Mouse (Mus musculus): ENCODE results near the gene Sapcd1. TPM values are rescaled to one million over a fixed set of nuclear protein-coding genes. Genes with fewer than 3 reads are reported as not detected.
A peak's percentile ranks its signal among the peaks of the same experiment; 100 is the strongest.

The Sapcd1 gene
- total RNA-seq (2015; ENCODE audit: low replicate concordance): 1.7 and 10.8 TPM in 2 replicates
- 1.4 TPM in 1 of 2 replicates, not detected in the other for total RNA-seq (2017; ENCODE audit: low replicate concordance)

DNA sequence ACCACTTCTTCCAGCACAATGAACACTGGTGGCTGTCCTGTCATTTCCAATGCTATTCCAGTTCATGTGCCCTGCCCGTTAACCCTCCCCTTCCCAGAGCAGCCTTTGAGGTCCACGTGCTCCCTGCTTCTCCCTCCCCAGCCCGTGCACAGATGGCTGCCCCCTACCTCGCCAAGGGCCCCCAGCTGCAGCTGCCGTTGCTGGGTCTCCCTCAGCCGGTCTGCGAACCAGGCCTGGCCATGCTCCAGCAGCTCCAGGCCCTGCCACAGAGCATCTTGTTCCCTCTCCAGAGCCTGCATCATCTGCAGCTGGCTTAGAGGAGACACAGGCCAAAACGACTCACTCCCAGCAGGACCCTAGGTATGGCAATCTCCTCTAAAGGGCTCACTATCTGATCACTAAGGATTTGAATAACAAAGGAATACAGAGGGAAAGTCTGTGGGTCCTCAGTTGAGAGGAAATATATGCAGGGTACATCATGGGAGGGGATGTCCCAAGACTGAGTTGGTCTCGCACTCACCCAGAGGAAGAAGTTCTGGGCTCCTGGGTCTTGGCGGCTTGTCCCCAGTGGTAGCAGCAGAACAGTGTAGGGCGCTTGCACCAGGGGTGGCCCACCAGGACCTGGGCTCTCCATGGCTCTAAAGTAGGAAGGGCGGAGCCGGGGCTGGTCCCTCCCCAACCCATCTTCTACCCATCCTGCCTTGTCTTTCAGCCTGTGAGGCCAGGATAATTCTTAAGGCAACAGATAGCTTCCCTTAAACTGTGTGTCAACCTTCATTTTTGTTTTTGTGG, at the start of gene Sapcd1:
TSS of gene Sapcd1 (minus strand) at position 740 of the 792 bp plus-strand sequence.
- ATAC-seq (replicated peaks; ENCODE audit: low FRiP score, poor library complexity, severe bottlenecking): no peak

DNA sequence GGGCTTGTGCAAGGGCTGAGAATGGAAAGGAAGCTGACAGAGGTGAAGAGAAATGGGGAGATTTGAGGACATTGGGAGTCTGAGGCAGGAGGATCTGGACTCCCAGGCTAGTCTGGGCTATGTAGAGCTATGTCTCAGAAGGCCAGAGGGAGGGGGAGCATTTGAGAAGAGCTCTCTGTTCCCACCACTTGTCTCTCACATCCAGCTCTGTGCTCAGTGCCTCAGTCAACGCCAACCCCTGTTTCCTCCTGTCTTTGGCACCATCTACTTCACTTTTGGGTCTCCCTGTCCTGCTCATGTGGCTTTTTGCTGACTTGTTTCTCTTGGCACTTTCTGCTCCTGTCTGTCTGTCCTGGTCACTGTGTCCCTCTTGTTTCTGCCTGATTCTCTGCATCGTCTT, 49.5 kb upstream of the Sapcd1 start:
- ATAC-seq (replicated peaks; ENCODE audit: low FRiP score, poor library complexity, severe bottlenecking): no peak

DNA sequence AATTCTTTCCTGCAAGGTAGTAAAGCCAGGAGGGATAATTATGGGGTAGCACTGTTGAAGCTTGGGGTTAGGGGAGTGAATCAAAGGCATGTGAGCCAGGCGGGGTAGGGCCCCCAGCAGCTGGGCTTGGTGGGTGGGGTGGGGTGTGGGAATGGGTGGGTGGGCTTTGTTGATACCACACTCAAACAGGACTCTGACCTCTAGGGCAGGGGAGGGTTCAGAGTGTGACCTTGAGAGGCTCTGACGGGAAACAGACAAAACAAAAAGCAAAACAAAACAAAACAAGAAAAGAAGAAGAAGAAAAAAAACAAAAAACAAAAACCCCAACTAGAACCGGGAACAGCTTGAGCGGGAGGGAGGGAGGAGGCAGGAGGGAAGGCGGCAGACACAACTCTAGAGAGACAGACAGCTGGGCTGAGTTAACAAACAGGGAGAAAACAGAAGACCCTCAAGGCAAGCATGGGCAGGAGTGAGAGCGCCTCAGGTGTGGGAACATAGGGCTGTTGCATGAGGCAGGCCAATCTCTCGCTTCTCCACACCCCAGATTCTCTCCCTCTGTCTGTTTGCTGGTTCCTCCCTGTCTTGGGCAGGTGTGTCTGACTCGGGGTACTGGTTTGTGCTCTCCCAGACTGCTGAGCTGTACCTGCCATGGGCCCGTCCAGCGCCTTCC, 48.8 kb upstream of the Sapcd1 start, which contains the start of gene Ly6g6e:
TSS of gene Ly6g6e (plus strand) at position 396 of the 670 bp plus-strand sequence.
- ATAC-seq (replicated peaks; ENCODE audit: low FRiP score, poor library complexity, severe bottlenecking): no peak

DNA sequence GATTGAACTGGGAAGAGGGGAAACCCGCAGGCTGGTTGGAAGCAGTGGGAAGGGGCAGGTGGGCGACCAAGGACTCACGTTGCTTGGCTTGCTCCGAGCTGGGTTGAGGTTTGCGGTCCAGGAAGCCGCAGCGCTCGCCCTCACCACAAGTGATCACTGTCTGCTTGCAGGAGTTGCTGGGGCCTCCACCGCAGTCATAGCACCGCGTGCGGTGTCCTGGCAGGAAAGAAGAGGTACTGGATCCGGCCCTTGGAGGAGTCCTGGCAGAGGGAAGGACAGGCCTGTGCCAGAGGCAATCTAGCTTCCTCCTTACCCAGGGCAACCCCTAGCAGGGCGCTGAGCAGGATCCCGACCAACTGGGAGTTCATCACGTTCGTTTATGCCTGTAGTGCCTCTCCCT, 46.3 kb upstream of the Sapcd1 start:
- ATAC-seq (replicated peaks; ENCODE audit: low FRiP score, poor library complexity, severe bottlenecking): no peak

DNA sequence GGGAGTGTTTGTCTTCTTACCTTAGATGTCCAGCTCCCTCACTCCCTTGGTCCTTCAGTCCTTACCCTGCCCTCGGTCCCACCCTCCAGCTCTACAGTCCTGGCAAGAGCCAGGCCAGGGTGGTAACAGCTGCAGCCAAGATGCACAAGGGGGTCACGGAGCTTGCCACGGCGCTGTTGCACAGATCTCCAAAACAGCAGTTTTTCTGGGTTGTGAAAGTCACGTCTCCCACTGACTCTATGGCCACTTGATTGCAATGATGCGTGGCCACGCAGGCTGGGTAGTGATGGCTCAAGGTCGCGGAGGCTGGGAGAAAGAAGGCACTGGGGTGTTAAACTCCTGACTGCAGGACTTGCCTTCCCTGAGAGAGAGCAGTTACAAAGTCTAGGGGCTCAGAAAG, 43.6 kb upstream of the Sapcd1 start:
- no peak for ATAC-seq (replicated peaks; ENCODE audit: low FRiP score, poor library complexity, severe bottlenecking)

DNA sequence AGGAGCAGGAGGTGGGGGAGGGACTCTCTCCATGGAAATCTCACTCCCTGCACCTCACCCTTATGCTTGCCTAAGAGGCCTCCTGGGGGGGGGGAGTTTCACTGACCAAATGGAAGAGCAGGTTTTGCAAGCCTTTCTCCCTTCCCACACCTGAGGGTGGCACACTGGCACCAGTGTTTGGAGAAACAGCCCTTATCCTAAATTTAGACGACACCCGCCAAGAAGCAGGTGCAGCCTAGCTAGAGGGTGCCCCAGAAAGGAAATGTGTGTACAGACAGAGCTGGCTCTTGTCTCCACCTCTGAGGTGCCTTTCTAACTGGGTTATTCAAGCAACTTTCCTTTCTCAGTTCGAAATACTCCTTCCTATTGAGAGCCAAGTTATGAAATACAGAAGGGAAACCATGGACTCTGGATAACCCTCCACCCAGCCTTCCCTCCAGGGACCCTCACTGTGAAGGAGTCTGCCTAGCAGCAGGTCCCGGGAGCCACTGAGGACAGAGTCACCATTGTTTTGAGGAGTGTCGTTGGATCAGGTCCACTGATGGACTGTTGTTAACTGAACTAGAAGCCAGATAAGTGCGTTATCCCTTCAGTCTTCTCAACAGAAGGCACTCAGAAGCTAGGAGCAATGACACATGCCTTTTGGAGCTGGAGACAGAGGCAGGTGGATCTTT, 42.9 kb upstream of the Sapcd1 start:
- ATAC-seq (replicated peaks; ENCODE audit: low FRiP score, poor library complexity, severe bottlenecking): no peak

DNA sequence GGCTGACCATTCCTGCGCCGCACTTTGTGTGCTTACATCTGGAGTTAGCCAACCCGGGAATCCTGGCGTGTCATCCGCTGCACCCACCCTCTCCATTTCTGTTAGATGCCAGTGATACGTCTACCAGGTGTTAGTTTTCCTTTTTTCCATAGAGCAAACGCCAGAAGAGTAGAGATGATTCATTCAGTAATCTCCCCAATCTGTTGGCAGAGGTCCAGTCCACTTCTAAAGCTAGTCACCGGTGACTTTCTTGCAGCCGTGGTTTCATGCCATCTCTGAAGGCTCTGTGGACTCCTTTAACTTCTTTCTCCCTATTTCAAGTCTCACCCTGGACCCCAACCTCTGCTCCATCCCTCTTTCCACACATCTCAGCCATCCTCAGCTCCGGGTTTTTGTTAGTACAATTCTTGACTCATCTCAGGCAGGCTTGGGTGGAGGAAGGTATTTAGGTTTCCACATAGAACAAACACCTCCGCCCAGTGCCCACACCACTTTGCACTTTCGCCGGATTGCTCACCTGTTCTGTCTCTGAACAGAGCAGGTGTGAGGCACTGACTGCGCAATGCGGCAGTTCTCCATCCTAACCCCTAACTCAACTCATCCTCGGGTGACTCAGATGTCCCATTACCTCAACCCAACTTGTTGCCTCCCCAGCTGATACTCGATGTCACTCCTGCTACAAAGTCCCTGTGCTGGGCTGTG, 40.5 kb upstream of the Sapcd1 start:
- ATAC-seq (replicated peaks; ENCODE audit: low FRiP score, poor library complexity, severe bottlenecking): no peak

DNA sequence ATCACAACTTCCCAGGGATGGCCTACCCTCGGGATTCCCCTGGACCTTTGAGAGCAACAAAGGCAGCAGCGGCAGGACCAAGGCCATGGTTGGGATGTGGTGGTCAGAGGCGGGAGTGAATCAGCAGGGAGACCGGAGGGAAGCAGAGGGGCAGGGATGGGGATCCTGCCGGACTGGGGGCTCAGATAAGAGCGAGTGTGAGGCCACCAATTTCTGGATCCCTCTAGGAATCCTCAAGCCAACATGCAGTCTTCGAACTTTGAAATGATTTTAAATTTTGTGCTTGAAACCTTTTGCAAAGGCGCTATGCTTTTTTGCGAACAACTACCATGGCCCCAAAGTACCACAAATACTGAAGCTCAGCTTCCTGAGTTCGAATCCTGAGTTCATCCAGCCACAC, 38.3 kb upstream of the Sapcd1 start, which contains the start of gene Mpig6b:
TSS of gene Mpig6b (minus strand) at position 101 of the 400 bp plus-strand sequence.
- ATAC-seq (replicated peaks; ENCODE audit: low FRiP score, poor library complexity, severe bottlenecking): no peak

DNA sequence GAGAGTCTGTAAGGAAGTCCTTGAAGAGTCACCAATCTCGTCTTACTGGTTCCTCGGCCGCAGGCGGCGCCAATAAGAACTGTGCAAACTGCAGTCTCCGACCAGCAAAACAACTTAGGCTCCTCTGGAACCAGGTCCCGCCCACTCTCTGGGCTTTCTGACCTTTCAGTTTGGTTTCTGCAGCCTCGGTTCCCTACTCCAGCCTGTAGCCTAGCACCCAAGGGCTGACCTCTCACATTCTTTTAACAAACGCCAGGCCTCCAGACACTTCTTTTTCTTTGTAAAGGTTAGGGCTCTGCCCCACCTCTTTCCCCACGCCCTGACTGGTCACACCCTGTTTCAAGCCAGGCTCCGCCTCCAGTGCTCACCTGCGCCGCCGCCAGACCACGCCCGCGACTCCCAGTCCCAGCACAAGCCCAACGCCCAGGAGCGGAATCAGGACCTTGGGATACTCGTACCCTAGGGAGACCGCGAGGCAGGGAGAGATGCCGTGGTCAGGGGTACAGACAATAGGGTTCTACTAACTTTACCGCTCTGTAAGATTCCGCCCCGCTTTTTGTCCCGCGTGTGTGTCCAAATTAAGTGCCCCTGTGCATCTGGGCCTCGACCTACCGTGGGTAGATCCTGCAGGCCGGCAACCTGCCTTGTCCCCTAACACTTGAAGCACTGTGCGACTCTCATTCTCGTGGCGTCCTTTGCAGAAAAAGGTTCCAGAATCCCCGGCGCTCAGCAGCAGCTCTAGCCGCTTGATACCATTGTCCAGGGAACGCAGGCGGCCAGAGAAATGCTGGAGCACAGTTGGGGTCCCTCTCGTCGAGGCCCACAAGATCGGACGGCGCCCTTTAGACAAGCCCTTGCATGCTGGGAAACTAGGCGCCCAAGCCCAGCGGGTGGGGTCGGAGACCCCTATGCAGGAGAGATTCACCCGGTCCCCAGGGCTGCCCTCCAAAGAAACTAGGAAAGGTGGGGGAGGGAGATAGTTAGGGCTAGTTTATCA, 37.4 kb upstream of the Sapcd1 start, which contains the start of gene Ly6g6c:
TSS of gene Ly6g6c (plus strand) at position 438 of the 997 bp plus-strand sequence.
- peak; percentile 74 for ATAC-seq (replicated peaks; ENCODE audit: low FRiP score, poor library complexity, severe bottlenecking)

DNA sequence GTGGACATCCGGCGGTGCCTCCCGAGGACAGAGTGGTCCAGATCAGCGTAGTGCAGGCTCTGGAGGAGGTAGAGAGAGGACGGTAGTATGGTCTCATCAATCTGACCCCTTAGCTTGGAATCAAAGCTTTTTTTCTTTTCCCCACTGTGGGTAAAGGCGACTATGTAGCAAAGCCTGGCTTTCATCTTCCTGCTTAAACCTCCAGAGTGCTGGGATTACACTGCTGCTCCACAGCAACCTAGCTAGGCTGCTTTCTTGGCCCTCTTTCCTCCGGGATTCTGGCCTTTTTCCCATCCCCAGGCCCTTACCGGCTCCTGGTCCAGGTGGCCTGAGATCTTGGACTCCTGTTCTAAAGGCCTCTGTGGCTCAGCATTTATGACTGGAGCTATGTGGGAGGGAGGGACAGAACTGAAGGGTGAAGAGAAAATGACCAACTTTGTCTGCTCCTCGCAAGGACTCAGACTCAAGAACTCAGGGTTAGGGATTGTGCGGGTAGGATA, 36.6 kb upstream of the Sapcd1 start:
- no peak for ATAC-seq (replicated peaks; ENCODE audit: low FRiP score, poor library complexity, severe bottlenecking)

DNA sequence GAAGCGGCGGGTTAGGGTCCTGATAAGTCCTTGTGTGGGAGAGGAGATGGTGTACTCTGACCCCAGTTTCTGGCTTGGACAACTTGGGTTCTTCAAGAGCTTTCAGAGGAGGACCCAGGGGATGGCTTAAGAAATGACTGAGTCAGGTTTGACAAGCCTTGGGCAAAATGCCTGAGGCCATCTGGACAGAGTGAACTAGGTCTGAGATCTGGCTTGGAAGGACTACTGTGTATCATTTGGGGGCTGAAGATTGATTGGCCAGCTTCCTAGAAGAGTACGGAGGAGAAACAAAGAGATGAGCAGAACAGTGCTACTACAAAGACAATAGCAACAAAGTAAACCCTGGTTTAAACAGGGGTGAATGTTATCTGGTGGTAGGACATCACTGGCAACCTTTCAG, 35.6 kb upstream of the Sapcd1 start:
- no peak for ATAC-seq (replicated peaks; ENCODE audit: low FRiP score, poor library complexity, severe bottlenecking)

DNA sequence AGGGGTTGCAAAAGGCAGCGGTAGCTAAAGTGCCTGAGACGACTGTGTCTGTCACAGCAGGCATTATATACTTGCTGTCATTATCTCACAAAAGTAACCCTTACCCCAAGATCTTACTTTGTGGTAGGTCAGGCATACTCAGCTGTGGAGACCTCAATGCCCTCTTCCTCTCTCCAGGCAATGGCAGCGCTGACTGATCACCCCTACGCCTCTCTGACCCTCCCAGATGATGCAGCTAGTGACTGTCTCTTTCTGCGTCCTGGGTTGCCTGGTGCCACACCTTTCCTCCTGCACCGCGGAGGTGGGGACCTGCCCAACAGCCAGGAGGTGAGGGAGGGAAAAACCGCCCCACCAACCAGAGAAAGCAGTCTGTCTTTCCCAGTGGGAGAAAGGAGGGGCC, 33.5 kb upstream of the Sapcd1 start:
- no peak for ATAC-seq (replicated peaks; ENCODE audit: low FRiP score, poor library complexity, severe bottlenecking)

DNA sequence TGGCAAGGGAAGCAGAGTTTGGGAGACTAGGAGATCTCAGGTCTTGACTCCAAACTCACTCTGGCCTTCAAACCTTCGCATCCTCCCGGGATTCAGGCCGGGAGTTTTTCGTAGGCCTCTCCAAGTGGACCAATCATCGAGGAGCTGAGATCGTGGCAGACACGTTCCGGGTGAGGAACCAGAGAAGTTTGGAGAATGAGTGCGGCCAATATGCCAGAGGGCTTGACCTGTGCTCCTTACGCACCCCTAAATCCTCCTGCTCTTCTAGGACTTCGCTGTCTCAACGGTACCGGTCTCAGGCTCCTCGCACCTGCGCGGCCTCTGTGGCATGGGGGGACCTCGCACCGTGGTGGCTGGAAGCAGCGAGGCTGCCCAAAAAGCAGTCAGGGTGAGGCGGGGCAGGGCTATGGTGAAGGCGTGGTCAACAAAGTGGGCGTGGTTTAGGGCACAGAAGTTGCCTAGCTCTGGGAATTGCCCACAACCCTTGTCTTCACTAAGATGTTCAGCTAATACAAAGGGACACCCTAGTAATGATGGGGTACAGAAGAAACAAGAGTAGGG, 33.0 kb upstream of the Sapcd1 start:
- 0 out of 2 replicates have a peak, but pooled peaks have one; percentile 12 for ATAC-seq (replicated peaks; ENCODE audit: low FRiP score, poor library complexity, severe bottlenecking)

DNA sequence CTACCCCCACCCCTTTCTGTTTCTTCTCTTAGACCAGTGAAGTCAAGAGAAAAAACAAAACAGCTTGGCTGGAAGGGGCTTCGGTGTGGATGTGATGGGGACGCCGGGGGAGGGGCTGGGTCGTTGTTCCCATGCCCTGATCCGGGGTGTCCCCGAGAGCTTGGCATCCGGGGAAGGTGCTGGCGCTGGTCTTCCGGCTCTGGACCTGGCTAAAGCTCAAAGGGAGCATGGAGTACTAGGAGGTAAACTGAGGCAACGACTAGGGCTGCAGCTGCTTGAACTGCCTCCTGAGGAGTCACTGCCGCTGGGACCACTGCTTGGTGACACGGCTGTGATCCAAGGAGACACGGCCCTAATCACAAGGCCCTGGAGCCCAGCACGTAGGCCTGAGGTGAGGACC, 32.3 kb upstream of the Sapcd1 start:
- no peak for ATAC-seq (replicated peaks; ENCODE audit: low FRiP score, poor library complexity, severe bottlenecking)

DNA sequence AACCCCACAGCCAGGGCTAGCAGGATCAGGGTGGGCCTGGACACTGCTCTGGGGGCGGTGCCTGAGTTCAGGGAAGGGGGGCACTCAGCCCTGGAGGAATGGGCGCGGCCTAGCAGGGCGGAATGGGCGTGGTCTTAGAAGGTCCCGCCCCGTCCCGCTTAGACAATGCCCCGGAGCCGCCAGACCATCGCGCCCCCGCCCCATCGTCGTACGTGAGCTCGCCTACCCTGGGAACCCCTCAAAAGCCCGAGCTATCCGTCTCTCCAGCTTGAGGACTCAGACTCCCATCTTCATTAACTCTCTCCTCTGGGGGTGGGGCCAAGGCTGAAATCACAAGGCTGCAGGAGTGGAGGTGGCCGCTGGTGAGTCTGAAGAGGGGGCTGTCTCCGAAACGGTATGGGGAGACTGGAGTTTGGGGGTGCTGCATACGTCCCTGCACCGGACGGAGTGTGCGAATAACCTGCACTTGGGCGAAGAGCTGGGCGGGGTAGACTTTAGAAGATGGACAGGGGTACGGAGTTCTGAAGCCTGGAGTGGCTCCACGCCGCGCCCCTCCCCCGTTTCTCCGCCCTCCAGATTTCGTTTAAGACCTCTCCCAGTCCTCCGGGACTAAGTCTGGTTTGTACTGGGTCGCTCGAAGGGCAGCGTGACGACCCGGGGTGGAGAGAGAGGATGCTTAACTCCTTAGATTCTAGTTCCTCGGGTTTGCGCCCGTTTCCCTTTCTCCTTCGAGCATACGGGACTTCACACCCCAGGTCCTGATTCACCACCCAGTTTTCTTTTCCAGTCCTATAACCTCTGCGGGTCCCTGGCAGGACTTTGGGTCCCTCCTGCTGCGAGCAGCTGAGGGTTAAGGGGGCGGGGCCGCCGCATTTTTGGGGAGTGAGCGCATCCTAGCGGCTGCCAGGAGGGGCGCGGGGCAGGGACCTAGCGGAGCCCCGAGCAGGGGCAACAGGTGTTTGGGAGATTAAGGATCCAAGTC, 31.4 kb upstream of the Sapcd1 start, which contains the start of gene Ddah2:
TSS of gene Ddah2 (plus strand) at position 125 of the 982 bp plus-strand sequence.
- peak; percentile 85 for ATAC-seq (replicated peaks; ENCODE audit: low FRiP score, poor library complexity, severe bottlenecking)

DNA sequence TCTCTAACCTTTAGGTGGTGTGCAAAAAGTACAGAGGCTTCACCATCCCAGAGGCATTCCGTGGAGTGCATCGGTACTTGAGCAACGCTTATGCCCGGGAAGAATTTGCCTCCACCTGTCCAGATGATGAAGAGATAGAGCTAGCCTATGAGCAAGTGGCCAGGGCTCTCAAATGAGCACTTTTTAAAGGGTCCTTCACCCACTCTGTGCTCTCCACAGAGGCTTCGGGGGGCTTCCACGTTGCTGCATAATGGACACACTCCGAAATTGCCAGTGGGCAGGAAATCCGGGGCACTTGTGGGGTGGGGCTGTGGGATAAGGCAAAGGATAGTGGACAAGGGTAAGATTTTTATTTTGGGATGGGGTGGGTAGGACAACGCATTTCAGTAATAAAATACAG, 30.5 kb upstream of the Sapcd1 start:
- ATAC-seq (replicated peaks; ENCODE audit: low FRiP score, poor library complexity, severe bottlenecking): no peak

DNA sequence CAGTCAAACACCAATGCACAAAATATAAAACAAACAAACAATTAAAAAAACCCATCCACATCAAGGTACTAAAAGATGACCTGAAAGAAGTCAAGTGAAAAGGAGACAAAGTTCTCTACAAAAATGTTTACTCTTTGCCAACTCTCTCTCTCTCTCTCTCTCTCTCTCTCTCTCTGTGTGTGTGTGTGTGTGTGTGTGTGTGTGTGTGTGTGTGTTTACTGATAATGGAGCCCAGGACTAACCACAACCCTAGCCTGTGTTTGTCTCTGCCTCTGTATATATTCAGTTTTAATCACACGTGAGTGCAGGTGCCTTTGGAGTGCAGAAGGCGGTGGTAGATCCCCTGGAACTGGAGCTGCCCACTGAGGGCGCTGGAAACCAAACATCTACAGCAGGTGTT, 29.3 kb upstream of the Sapcd1 start:
- no peak for ATAC-seq (replicated peaks; ENCODE audit: low FRiP score, poor library complexity, severe bottlenecking)
